Mouse (Mus musculus) spleen, postnatal 14 days (tissue): ENCODE data around the gene Rac2.

Experiments
- DNase-seq, 2 experiments: peaks; one replicate each; pipeline ENCODE4 v3.0.0; 2021 to 2022; ENCODE audit warnings: low spot score in 2 of 2

The Rac2 gene

GRCm38 (mm10) chr15:78572658-78573397, at the start of gene Rac2:
Gene Rac2, minus strand, starts transcription at chr15:78572783.
- DNase-seq: peak; percentile 58 to 70

- no peak for DNase-seq
These were observed 44.4 kb upstream of the Rac2 start for GRCm38 (mm10) chr15:78616973-78617372.

GRCm38 (mm10) chr15:78614536-78614935, 42.0 kb upstream of the Rac2 start:
- DNase-seq: no peak

GRCm38 (mm10) chr15:78610705-78611462, 38.3 kb upstream of the Rac2 start:
- no peak for DNase-seq

GRCm38 (mm10) chr15:78607463-78607862, 34.9 kb upstream of the Rac2 start:
- no peak for DNase-seq

GRCm38 (mm10) chr15:78606059-78606458, 33.5 kb upstream of the Rac2 start:
- no peak for DNase-seq

GRCm38 (mm10) chr15:78605371-78605791, 32.8 kb upstream of the Rac2 start:
- DNase-seq: no peak

- DNase-seq: no peak
These were observed 31.7 kb upstream of the Rac2 start for GRCm38 (mm10) chr15:78604255-78604654.

- DNase-seq: no peak
These were observed 28.6 kb upstream of the Rac2 start for GRCm38 (mm10) chr15:78601180-78601579.

- DNase-seq: no peak
These were observed 27.1 kb upstream of the Rac2 start for GRCm38 (mm10) chr15:78599529-78600193.

- DNase-seq: no peak
These were observed 26.5 kb upstream of the Rac2 start for GRCm38 (mm10) chr15:78599124-78599523.

GRCm38 (mm10) chr15:78597729-78598128, 25.1 kb upstream of the Rac2 start:
- DNase-seq: peak; percentile 52 to 72

GRCm38 (mm10) chr15:78596914-78597313, 24.3 kb upstream of the Rac2 start, which contains the start of gene Cyth4:
Gene Cyth4, plus strand, starts transcription at chr15:78597047.
- peak; percentile 57 to 62 for DNase-seq

- no peak for DNase-seq
These were observed 23.9 kb upstream of the Rac2 start for GRCm38 (mm10) chr15:78596504-78596903.

- DNase-seq: no peak
These were observed 22.9 kb upstream of the Rac2 start for GRCm38 (mm10) chr15:78595468-78595867.

GRCm38 (mm10) chr15:78594831-78595230, 22.2 kb upstream of the Rac2 start:
- no peak for DNase-seq

- no peak for DNase-seq
These were observed 21.4 kb upstream of the Rac2 start for GRCm38 (mm10) chr15:78593896-78594425.

- no peak for DNase-seq
These were observed 19.9 kb upstream of the Rac2 start for GRCm38 (mm10) chr15:78592452-78592968.

GRCm38 (mm10) chr15:78591680-78592451, 19.3 kb upstream of the Rac2 start:
- peak in 1 of 2 experiments; percentile 46 for DNase-seq

- no peak for DNase-seq
These were observed 18.2 kb upstream of the Rac2 start for GRCm38 (mm10) chr15:78590785-78591184.

- no peak for DNase-seq
These were observed 17.4 kb upstream of the Rac2 start for GRCm38 (mm10) chr15:78589936-78590335.
